Mouse (Mus musculus) c-Kit-positive CD71-negative TER-119-negative erythroid progenitor cells, embryonic 14.5 days (primary cell): ENCODE data around the gene Tnip1.

Experiments used
- DNase-seq: peaks from one replicate; pipeline ENCODE4 v3.0.0-alpha.2; 2013; ENCODE audit warnings: low read depth

Tnip1 gene

DNA sequence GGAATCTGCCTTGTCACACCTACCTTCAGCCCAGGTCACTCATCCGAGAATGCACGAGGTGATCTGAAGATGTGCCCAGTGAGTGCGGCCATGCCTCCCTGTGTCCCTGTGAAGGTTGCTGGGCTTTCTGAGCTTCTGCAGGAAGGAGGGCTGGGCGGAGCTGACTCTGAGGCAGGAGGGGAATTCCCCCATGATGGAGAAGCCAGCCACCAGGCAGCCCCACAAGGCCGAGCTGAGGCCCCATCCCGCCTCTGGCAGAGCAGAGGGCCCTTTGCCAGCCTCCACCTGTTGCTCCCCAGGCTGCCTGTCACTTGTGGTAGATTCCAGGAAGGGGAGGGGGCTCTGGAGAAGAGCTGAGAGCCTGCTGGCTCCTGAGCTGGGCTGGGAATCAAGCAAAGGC lies at the start of gene Tnip1:
Tnip1 (minus strand) TSS at position 108 of the 400 bp plus-strand sequence.
- DNase-seq = no peak

- no peak for DNase-seq
Measured at GRCm38 (mm10) chr11:55011440-55011839, 48.7 kb upstream of the Tnip1 start.

DNA sequence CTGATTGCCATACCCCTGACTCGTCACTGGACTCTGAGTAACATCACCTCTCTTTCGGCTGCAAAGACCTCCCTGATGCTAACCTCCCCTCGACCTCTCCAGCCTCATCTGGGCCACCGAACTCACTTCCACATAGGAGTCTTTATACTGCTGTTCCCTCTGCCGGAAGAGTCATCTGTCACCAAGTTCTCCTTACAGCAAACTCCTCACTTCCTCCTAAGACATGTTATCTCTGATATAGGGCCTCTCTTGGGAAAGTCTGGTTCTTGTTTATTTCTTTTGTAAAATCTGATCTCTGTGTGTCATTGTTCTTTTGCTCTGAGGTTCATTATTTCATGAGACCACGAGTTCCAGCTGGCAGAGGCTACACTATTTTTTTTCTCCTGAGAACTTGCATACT lies 45.5 kb upstream of the Tnip1 start:
- DNase-seq = no peak

GRCm38 (mm10) chr11:55005684-55006083 lies 43.0 kb upstream of the Tnip1 start:
- no peak for DNase-seq

- DNase-seq = no peak
Measured at GRCm38 (mm10) chr11:55004970-55005502, 42.3 kb upstream of the Tnip1 start.

GRCm38 (mm10) chr11:54998708-54999107 lies 36.0 kb upstream of the Tnip1 start:
- DNase-seq = no peak

- peak; percentile 36 for DNase-seq
Measured at GRCm38 (mm10) chr11:54998284-54998683, 35.6 kb upstream of the Tnip1 start.

DNA sequence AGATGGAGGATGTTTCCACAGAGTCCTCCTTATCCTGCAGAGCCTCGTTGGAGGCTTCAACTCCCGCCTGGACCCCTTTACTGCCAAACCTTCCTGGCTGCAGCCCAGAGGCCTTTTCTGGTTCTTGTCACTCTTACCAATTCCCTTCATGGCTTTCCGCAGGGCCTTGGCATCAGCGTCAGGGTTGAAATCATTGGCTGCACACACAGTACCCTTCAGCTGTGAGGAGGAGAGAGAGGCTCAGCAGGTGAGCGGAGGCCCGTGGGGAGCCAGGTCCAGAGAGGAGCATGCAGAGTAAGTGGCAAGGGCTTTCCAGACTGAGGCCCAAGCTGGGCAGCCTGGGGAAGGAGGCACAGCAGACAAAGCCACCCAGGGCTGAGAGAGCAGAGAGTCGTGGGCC lies 33.5 kb upstream of the Tnip1 start:
- no peak for DNase-seq

- no peak for DNase-seq
Measured at GRCm38 (mm10) chr11:54989920-54990319, 27.2 kb upstream of the Tnip1 start.

DNA sequence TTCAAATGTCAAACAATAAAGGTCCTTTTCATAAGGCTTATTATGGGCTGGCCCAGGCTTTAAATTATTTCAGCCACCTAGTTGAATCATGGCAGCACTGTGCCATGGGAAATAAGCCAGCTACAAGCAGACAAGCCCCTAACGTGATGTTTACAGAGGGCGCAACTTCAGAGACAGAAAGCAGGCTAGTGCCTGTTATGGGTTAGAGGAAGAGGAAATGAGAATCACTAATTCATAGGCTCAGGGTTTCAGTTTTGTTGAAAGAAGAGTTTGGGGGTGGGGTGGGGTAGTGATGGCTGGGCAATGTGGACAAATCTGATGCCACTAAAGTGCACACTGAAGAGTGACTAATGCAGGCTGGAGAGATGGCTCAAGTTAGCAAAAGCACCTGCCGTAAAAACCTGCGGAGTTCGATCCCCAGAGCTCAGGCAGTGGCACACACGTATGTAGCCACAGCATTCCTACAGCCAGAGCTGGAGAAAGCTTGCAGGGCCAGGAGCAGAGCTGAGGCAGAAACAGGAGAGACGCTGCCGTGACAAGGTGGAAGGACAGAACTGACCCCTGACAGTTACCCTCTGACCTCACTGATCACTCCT lies 26.1 kb upstream of the Tnip1 start:
- DNase-seq = no peak

DNA sequence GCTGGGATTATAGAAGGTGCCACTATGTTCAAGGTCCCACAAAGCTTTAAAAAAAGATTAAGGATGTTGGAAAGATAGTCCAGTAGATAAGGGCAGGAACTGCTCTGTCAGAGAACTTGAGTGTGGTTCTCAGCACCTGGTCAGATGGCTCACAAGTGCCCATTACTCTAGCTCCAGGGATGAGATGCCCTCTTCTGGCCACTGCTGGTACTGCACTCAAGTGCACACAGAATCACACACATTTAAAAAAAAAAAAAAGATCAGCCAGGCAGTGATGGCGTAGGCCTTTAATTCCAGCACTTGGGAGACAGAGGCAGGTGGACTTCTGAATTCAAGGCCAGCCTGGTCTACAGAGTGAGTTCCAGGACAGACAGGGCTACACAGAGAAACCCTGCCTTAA lies 25.3 kb upstream of the Tnip1 start:
- DNase-seq = no peak

GRCm38 (mm10) chr11:54985086-54985485 lies 22.4 kb upstream of the Tnip1 start:
- no peak for DNase-seq

DNA sequence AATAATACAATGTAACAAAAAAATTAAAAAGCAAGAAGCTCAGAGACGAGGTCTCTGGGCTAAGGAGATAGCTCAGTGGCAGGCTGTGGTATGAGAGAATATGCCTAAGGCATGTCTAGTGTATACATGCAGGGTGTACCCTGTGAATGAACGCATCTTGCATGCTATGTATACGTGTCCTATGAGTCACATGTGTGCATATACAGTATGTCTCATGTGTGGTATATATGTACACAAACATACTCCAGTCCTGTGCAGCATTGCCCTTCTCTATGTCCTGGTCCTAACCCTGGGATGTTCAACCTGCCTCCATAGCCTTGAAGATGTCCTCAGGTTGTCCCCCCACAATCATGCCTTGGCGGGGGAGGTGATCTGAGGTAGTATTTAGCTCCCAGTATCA lies 21.9 kb upstream of the Tnip1 start:
- DNase-seq = no peak

GRCm38 (mm10) chr11:54984085-54984484 lies 21.4 kb upstream of the Tnip1 start:
- DNase-seq = peak; percentile 63

DNA sequence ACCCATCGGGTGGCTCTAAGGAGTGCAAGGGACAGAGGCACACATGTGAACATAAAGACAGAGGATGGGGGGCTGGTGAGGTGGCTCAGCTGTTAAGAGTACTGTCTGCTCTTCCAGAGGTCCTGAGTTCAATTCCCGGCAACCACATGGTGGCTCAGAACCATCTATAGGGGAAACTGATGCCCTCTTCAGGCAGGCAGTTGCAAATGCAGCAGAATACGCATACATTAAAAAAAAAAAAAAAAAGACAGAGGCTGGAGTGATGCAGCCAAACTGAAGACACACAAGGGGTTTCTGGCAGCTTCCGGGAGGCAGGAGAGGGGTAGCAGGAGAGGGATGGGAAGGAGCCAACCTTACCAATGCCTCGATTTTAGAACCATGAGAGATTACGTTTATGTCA lies 19.8 kb upstream of the Tnip1 start:
- no peak for DNase-seq

DNA sequence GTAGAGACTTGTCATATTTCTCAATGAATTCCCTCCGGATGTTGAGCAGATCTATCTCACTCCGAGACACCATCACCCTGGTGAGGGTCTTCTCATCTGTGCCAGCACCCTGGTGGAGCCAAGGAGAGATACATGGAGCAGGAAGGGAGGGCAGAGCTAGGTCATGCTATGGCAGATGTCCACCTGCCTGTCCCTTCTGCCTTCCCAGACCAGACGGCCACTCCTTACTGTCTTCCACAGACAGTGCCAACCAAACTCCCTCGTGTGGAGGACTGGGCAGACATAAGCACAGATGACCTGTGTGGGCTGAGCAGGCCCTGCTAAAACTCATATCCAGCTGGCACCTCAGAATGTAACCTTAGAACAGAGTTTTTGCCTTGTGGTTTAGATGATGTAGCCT lies 18.9 kb upstream of the Tnip1 start:
- DNase-seq = no peak

DNA sequence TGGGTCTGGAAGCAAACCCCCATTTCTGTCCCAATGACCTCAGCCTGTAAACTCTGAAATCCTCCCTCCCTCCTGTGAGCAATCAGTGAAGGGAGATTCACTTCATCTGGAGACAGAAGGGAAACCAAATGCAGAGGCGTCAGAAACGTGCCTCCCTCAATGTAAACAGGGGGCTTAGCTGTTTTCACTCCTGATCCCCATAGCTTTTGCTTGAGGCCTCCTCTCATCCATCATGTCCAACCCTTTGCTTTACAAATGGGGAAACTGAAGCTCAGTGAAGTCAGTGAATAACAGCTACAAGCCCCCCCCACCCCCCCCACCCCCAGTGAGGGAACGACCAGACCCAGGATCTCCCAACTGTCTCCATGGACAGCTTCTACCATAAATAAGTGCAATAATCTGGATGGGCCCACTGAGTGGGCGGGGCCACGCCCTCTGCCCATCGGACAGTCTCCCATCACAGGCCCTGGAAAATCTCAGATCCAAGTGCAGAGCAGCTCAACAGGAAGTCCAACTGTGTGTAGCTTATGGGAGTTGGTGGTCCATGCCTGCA lies 14.7 kb upstream of the Tnip1 start:
- no peak for DNase-seq

- DNase-seq = no peak
Measured at GRCm38 (mm10) chr11:54976351-54976750, 13.6 kb upstream of the Tnip1 start.

- no peak for DNase-seq
Measured at GRCm38 (mm10) chr11:54975756-54976155, 13.0 kb upstream of the Tnip1 start.

GRCm38 (mm10) chr11:54975340-54975739 lies 12.6 kb upstream of the Tnip1 start:
- DNase-seq = no peak

GRCm38 (mm10) chr11:54974639-54975038 lies 11.9 kb upstream of the Tnip1 start:
- DNase-seq = no peak

DNA sequence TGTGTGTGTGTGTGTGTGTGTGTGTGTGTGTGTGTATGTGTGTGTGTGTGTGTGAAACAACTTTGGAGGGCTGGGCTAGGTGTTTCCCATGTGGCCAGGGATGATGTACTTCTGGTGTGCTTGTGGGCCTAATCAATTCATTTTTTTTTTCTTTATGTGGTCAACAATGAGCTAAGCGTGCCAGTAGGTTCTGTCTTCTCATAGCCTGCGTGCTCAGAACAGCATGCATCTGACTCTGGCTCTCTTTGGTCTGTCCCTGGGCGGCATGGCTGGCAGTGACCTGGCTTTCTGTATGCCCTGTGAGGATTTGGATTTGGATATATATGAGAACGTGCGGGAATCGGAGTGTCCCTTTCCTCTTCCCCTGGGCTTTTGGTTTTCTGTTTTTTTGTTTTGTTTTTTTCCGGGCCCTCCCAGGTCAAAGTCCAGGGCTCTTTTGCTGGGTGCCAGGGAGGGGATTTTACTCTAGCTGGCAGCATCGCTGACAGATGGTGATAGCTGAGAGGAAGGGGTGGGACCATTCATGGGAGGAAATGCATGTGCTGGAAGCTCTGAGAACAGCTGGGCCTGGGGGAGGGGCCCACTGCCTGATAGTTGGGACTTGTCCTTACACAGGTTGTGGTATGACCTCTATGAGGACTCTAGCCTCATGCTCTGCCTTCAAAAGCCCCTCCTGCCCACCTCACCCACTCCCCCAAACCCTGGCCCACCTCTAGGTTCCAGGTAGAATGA lies 10.9 kb upstream of the Tnip1 start:
- DNase-seq = peak; percentile 53

DNA sequence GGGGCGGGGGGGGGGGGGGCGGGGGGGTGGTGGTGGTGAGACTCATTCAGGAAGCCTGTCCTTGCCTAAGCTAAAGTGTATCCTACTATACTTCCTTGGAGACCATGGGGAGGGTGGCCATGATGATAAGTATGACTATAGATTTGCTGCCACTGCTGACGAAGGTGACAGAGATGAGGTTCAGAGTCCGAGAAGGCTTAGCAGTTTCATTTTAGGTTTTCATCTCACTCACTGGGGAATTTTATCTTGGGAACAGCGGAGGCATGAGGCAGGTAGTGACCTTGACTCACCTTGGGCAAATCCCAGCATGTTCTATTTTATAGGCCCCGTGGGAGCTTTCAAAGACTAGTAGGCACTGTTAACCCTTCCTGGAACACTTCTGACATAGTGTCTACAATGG lies 10.1 kb upstream of the Tnip1 start:
- DNase-seq = no peak
